Mouse (Mus musculus) bone marrow, adult 2 months (tissue): ENCODE data around the gene Olfr1368.

ENCODE experiments used
- CTCF ChIP-seq: fragments of 200-500 bp; IDR thresholded peaks from 2 replicates; pipeline ENCODE4 v1.5.1; 2011; ENCODE audit warnings: low read length, control low read depth; ENCODE audit not compliant: control insufficient read depth, insufficient read depth
- POLR2A ChIP-seq: fragments of 200-500 bp; IDR thresholded peaks from 2 replicates; pipeline ENCODE4 v1.6.1; 2011; ENCODE audit warnings: low read depth, mild to moderate bottlenecking, control low read depth, low read length, borderline replicate concordance; ENCODE audit not compliant: control insufficient read depth

DNA sequence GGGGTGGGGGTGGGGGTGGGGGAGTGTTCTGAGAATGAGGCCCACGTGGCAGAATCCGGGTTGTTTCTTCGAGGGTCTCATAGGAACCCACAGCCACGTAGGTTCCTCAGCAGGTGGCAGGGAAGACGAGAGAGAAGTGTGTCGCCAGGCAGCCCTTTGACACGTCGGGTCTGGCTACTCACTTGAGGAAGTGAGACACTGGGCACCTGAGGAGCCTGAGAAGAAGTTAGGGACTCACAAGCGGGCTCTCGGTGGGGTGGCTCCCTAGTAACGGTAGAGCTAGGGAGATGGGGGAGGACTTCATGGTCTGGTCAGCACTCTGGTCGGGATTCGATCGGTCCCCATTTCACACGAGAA, 33.7 kb upstream of the Olfr1368 start, which contains the start of gene Trim27:
- TF ChIP-seq POLR2A (no peak), CTCF (no peak)
